Mouse (Mus musculus) MEL (cell line): ENCODE measurements around the gene Lmbr1. TPM values are rescaled to one million over a fixed set of nuclear protein-coding genes. Genes with fewer than 3 reads are reported as not detected.

Experiments used
- DNase-seq: peaks from one replicate; pipeline ENCODE4 v3.0.0; 2011; ENCODE audit warnings: low read depth, low spot score
- H3K27ac ChIP-seq: 2 replicates; pipeline ENCODE4 v1.5.1; 2012; ENCODE audit warnings: low read depth, mild to moderate bottlenecking, control low read depth, low read length, moderate library complexity; ENCODE audit not compliant: control insufficient read depth
- H3K27me3 ChIP-seq, 2 experiments: fragments of 150-350 bp in 1 of 2; sonication (generic) in 1 of 2; 2 replicates each; pipeline ENCODE4 v1.6.1; 2012; ENCODE audit warnings: low read length in 2 of 2, mild to moderate bottlenecking in 2 of 2, improper control_type of control experiment in 1 of 2, moderate library complexity in 1 of 2; ENCODE audit not compliant: insufficient read depth in 2 of 2, control insufficient read depth in 1 of 2
- H3K36me3 ChIP-seq, 2 experiments: 2 replicates each; pipeline ENCODE4 v1.6.1; 2012 to 2014; ENCODE audit warnings: low read length in 2 of 2, improper control_type of control experiment in 1 of 2, inconsistent platforms in 1 of 2, mild to moderate bottlenecking in 1 of 2; ENCODE audit not compliant: insufficient read depth in 2 of 2, control insufficient read depth in 1 of 2
- H3K4me1 ChIP-seq, 2 experiments: fragments of 150-350 bp in 1 of 2; sonication (generic) in 1 of 2; 2 replicates each; pipeline ENCODE4 v1.6.1; 2012; ENCODE audit warnings: low read length in 2 of 2, improper control_type of control experiment in 1 of 2, mild to moderate bottlenecking in 1 of 2; ENCODE audit not compliant: insufficient read depth in 2 of 2, control insufficient read depth in 1 of 2
- H3K4me3 ChIP-seq, 2 experiments: fragments of 150-350 bp in 1 of 2; sonication (generic) in 1 of 2; 2 replicates each; pipeline ENCODE4 v1.5.1; 2012; ENCODE audit warnings: low read depth in 2 of 2, low read length in 2 of 2, mild to moderate bottlenecking in 2 of 2, moderate library complexity in 2 of 2, control low read depth in 1 of 2, improper control_type of control experiment in 1 of 2; ENCODE audit not compliant: control insufficient read depth in 1 of 2, insufficient read depth in 1 of 2
- H3K79me2 ChIP-seq: 2 replicates; pipeline ENCODE4 v1.6.1; 2012; ENCODE audit warnings: mild to moderate bottlenecking, low read length, moderate library complexity; ENCODE audit not compliant: control insufficient read depth, poor library complexity, insufficient read depth
- H3K9ac ChIP-seq: 2 replicates; pipeline ENCODE4 v1.6.1; 2012; ENCODE audit warnings: low read depth, mild to moderate bottlenecking, control low read depth, low read length, moderate library complexity; ENCODE audit not compliant: control insufficient read depth, poor library complexity, severe bottlenecking
- H3K9me3 ChIP-seq: fragments of 150-350 bp; sonication (generic); replicated peaks from 2 replicates; pipeline ENCODE4 v1.6.1; 2012; ENCODE audit warnings: mild to moderate bottlenecking, low read length, improper control_type of control experiment, moderate library complexity; ENCODE audit not compliant: insufficient read depth
- CHD2 ChIP-seq: IDR thresholded peaks from 2 replicates; pipeline ENCODE4 v1.6.1; 2011; ENCODE audit warnings: low read length, improper control_type of control experiment
- CTCF ChIP-seq, 3 experiments: IDR thresholded peaks in 2 of 3; conservative IDR thresholded peaks in 1 of 3; 2 replicates each; pipeline ENCODE4 v1.5.1; 2011 to 2012; ENCODE audit warnings: low read length in 3 of 3, low read depth in 2 of 3, mild to moderate bottlenecking in 2 of 3, improper control_type of control experiment in 1 of 3, inconsistent platforms in 1 of 3, mixed read lengths in 1 of 3, moderate library complexity in 1 of 3; ENCODE audit not compliant: control insufficient read depth in 1 of 3, insufficient read depth in 1 of 3, poor library complexity in 1 of 3, severe bottlenecking in 1 of 3
- ELF1 ChIP-seq: IDR thresholded peaks from 2 replicates; pipeline ENCODE4 v1.6.1; 2014; ENCODE audit warnings: low read depth, mild to moderate bottlenecking, inconsistent platforms, low read length, improper control_type of control experiment, moderate library complexity
- EP300 ChIP-seq, 2 experiments: IDR thresholded peaks; 2 replicates each; pipeline ENCODE4 v1.6.1; 2011; ENCODE audit warnings: improper control_type of control experiment in 2 of 2, low read length in 2 of 2, low read depth in 1 of 2, mild to moderate bottlenecking in 1 of 2
- GABPA ChIP-seq: IDR thresholded peaks from 2 replicates; pipeline ENCODE4 v1.6.1; 2012; ENCODE audit warnings: low read depth, mild to moderate bottlenecking, inconsistent platforms, low read length, improper control_type of control experiment, moderate library complexity
- HCFC1 ChIP-seq: IDR thresholded peaks from 2 replicates; pipeline ENCODE4 v1.6.1; 2012; ENCODE audit warnings: low read depth, mild to moderate bottlenecking, inconsistent platforms, low read length, improper control_type of control experiment, moderate library complexity
- JUND ChIP-seq: IDR thresholded peaks from 2 replicates; pipeline ENCODE4 v1.6.1; 2011; ENCODE audit warnings: low read depth, mild to moderate bottlenecking, improper control_type of control experiment, low read length
- KAT2A ChIP-seq: conservative IDR thresholded peaks from 2 replicates; pipeline ENCODE4 v1.6.1; 2012; ENCODE audit warnings: low read depth, low read length, improper control_type of control experiment, inconsistent platforms
- MAX ChIP-seq: IDR thresholded peaks from 2 replicates; pipeline ENCODE4 v1.6.1; 2011; ENCODE audit warnings: low read length, improper control_type of control experiment
- MAZ ChIP-seq: IDR thresholded peaks from 2 replicates; pipeline ENCODE4 v1.6.1; 2012; ENCODE audit warnings: low read depth, mild to moderate bottlenecking, inconsistent platforms, low read length, improper control_type of control experiment
- MEF2A ChIP-seq: IDR thresholded peaks from 2 replicates; pipeline ENCODE4 v1.6.1; 2014; ENCODE audit warnings: low read depth, mild to moderate bottlenecking, inconsistent platforms, low read length, improper control_type of control experiment; ENCODE audit not compliant: poor library complexity, insufficient replicate concordance, severe bottlenecking; ENCODE audit errors: extremely low read depth
- MYC ChIP-seq: IDR thresholded peaks from 2 replicates; pipeline ENCODE4 v1.6.1; 2011; ENCODE audit warnings: low read depth, mild to moderate bottlenecking, low read length, improper control_type of control experiment, moderate library complexity
- NRF1 ChIP-seq: IDR thresholded peaks from 2 replicates; pipeline ENCODE4 v1.6.1; 2014; ENCODE audit warnings: low read depth, mild to moderate bottlenecking, inconsistent platforms, low read length, improper control_type of control experiment, moderate library complexity; ENCODE audit not compliant: poor library complexity, insufficient read depth, severe bottlenecking
- POLR2A ChIP-seq, 2 experiments: IDR thresholded peaks; 2 replicates each; pipeline ENCODE4 v1.6.1; 2011 to 2012; ENCODE audit warnings: low read length in 2 of 2, mild to moderate bottlenecking in 2 of 2, control low read depth in 1 of 2, improper control_type of control experiment in 1 of 2, low read depth in 1 of 2, moderate library complexity in 1 of 2; ENCODE audit not compliant: control insufficient read depth in 1 of 2, insufficient read depth in 1 of 2, poor library complexity in 1 of 2
- RCOR1 ChIP-seq: IDR thresholded peaks from 2 replicates; pipeline ENCODE4 v1.6.1; 2012; ENCODE audit warnings: low read depth, mild to moderate bottlenecking, inconsistent platforms, low read length, improper control_type of control experiment
- SIN3A ChIP-seq: IDR thresholded peaks from 2 replicates; pipeline ENCODE4 v1.6.1; 2012; ENCODE audit warnings: low read length, improper control_type of control experiment, inconsistent platforms
- TBP ChIP-seq: IDR thresholded peaks from 2 replicates; pipeline ENCODE4 v1.8.0; 2011; ENCODE audit warnings: low read depth, low read length, improper control_type of control experiment
- TCF12 ChIP-seq: IDR thresholded peaks from 2 replicates; pipeline ENCODE4 v1.6.1; 2014; ENCODE audit warnings: low read depth, mild to moderate bottlenecking, inconsistent platforms, low read length, improper control_type of control experiment, moderate library complexity
- USF2 ChIP-seq, 2 experiments: IDR thresholded peaks; 2 replicates each; pipeline ENCODE4 v1.6.1; 2011 to 2012; ENCODE audit warnings: improper control_type of control experiment in 2 of 2, low read length in 2 of 2, borderline replicate concordance in 1 of 2, inconsistent platforms in 1 of 2, low read depth in 1 of 2, mild to moderate bottlenecking in 1 of 2; ENCODE audit not compliant: insufficient read depth in 1 of 2
- ZC3H11A ChIP-seq: IDR thresholded peaks from 2 replicates; pipeline ENCODE4 v1.6.1; 2012; ENCODE audit warnings: low read depth, mild to moderate bottlenecking, inconsistent platforms, low read length, improper control_type of control experiment
- ZKSCAN1 ChIP-seq: IDR thresholded peaks from 2 replicates; pipeline ENCODE4 v1.6.1; 2012; ENCODE audit warnings: low read depth, mild to moderate bottlenecking, inconsistent platforms, low read length, improper control_type of control experiment, moderate library complexity
- ZMIZ1 ChIP-seq: IDR thresholded peaks from 2 replicates; pipeline ENCODE4 v1.6.1; 2012; ENCODE audit warnings: low read depth, mild to moderate bottlenecking, inconsistent platforms, low read length, improper control_type of control experiment, moderate library complexity
- polyA plus RNA-seq, 2 experiments: library from polyadenylated mRNA; stranded (reverse) in 1 of 2; unstranded in 1 of 2; fragments of >175 nt in 1 of 2; fragments of >200 nt in 1 of 2; gene quantifications; 2 replicates each; pipeline versions ENCODE4 v1.2.1 to v1.2.4; 2012; ENCODE audit warnings: low replicate concordance in 2 of 2, low read depth in 1 of 2; ENCODE audit not compliant: insufficient read length in 2 of 2, insufficient read depth in 1 of 2, missing spikeins in 1 of 2
- total RNA-seq: library from RNA; depleted of rRNA; stranded (reverse); fragments of 300-350 nt; gene quantifications from 2 replicates; pipeline ENCODE4 v1.2.3, GENCODE M21; 2012

The Lmbr1 gene
- total and polyA plus RNA-seq, 3 experiments = not detected

DNA sequence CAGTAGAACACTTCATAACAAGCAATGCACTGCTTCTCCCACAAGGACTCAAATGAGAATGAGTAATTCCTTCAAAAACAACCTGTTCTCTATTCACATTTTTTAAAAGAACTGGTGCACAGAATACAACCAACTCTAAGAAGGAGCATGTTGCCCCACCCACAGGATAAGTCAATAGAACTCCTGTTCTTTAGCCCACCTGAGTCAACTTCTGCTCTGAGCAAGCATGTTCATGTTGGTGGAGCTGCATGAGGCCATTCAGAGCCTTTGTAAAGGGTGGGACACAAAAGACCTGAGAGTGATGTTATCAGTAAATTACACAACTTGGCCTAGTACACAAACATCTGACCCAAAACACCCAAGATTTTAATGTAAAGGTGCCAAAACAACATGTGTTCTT lies 139.8 kb downstream of the Lmbr1 start:
- H3K4me3 ChIP-seq = no peak overlapping the region
- no peaks in the 10 kb centered on the region; the same call in 1 of the 2 replicates for H3K9me3 ChIP-seq
- TF ChIP-seq POLR2A (IDR thresholded peaks at IDR 0.05; ENCODE audit: control insufficient read depth in 1 of 2, insufficient read depth in 1 of 2, low read depth in 1 of 2, low read length in 2 of 2, poor library complexity in 1 of 2) (no peak), ZMIZ1 (no peak), ZC3H11A (no peak), JUND (no peak), RCOR1 (no peak)

DNA sequence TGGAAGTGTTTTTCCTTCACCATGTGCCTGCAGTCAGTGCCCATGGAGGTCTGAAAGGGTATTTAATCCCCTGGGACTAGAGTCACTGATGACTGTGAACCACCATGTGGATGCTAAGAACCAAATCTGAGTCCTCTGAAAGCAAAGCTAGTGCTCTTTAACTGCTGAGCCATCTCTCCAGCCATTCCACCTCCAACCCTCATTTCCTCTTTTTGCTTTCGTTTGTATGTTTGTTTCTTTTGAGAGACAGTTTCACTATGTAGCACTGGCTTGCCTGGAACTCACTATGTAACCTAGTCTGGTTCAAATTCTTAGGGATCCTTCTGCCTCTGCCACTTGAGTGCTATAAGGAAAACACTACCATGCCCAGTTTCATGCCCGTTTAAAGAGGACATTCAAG lies 147.7 kb downstream of the Lmbr1 start:
- TF ChIP-seq ZC3H11A (no peak), JUND (no peak), HCFC1 (no peak), TCF12 (no peak), ELF1 (no peak), MEF2A (no peak), TBP (no peak), RCOR1 (no peak), MAX (no peak), KAT2A (no peak), NRF1 (no peak), GABPA (no peak), USF2 (IDR thresholded peaks at IDR 0.05; ENCODE audit: borderline replicate concordance in 1 of 2, insufficient read depth in 1 of 2, low read depth in 1 of 2, low read length in 2 of 2) (no peak), ZKSCAN1 (no peak), MAZ (no peak), SIN3A (no peak), EP300 (IDR thresholded peaks at IDR 0.05; ENCODE audit: low read depth in 1 of 2, low read length in 2 of 2) (no peak), CHD2 (no peak), CTCF (IDR thresholded peaks at IDR 0.05 in 2 of 3, conservative IDR thresholded peaks at IDR 0.05 in 1 of 3; ENCODE audit: control insufficient read depth in 1 of 3, insufficient read depth in 1 of 3, low read depth in 2 of 3, low read length in 3 of 3, poor library complexity in 1 of 3, severe bottlenecking in 1 of 3) (no peak), MYC (no peak)
- H3K36me3 ChIP-seq = no peaks in the 10 kb centered on the region

More for the DNA sequence above, 139.8 kb downstream of the Lmbr1 start:
- H3K36me3 ChIP-seq = no peaks in the 10 kb centered on the region
- no peak for DNase-seq
- H3K9ac ChIP-seq = no peak overlapping the region
- no peaks in the 10 kb centered on the region for H3K4me1 ChIP-seq
- H3K79me2 ChIP-seq = no peaks in the 10 kb centered on the region
- no peak overlapping the region for H3K27ac ChIP-seq
- H3K27me3 ChIP-seq = no peaks in the 10 kb centered on the region

More for the DNA sequence above, 147.7 kb downstream of the Lmbr1 start:
- DNase-seq = no peak
- Histone ChIP-seq H3K27ac (no peak overlapping the region), H3K27me3 (no peaks in the 10 kb centered on the region), H3K9me3 (no peaks in the 10 kb centered on the region; the same call in 1 of the 2 replicates), H3K4me1 (no peaks in the 10 kb centered on the region), H3K4me3 (no peak overlapping the region), H3K79me2 (no peaks in the 10 kb centered on the region), H3K9ac (no peak overlapping the region)
